Mouse (Mus musculus): ENCODE measurements around the gene Nf2.

Gene Nf2

DNA sequence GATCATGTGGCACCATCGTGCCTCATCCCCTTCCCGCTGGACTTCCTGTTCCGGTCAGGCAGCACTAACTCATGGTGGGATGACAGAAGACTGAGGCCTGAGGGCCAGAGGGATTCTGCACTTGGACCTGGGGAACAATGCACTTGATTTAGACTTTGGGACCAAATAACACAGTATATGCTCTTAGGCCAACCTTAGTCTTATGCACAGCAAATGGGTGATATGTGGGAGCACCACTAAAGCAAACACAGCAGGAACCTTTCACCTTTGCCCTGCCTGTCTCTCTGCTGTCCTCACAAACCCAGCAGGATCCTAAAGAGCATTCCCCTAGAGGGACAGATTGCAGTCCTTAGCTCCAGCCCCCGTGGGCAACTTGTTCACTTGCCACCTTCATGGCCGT, 108.6 kb downstream of the Nf2 start:
- no peak for DNase-seq

DNA sequence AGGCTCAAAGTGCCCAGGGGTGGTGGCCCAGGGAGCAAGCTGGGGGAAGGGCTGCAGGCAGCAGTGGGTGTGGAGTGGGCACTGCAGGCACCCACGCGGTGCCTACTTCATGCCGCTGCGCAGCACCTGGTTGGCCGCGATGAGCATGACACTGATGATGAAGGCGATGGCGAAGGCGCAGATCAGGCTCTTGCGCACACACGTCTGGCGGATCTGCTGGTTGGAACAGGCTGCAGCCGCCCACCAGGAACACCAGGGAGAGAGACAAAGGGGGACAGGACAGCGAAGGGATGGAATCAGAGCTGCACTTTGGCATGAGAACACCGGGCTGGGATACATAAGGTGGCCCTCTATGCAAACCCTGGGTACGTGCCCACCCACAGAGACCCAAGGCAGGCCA, 110.6 kb downstream of the Nf2 start:
- no peak for DNase-seq

DNA sequence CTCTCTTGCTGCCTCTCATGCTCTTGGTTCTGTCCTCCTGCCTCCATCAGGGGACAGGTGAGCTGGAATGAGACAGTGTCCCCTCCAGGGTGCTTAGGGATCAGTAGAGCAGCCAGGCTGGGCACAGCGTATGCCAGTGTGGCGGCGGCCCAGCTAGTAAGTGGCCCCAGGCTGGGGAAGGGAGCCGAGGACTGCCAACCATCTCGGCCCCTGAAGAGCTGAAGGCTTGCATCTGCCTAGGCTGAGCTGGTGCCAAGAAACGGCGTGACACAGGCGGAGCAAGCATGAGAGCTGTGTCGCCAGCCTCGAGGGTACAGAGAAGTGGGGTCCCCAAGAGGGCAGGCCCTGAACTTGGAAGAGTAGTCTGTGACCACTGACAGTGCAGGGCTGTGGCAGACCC, 111.7 kb downstream of the Nf2 start:
- DNase-seq: peak; percentile 82 to 91

GRCm38 (mm10) chr11:4736355-4736754, 113.0 kb downstream of the Nf2 start:
- no peak for DNase-seq

DNA sequence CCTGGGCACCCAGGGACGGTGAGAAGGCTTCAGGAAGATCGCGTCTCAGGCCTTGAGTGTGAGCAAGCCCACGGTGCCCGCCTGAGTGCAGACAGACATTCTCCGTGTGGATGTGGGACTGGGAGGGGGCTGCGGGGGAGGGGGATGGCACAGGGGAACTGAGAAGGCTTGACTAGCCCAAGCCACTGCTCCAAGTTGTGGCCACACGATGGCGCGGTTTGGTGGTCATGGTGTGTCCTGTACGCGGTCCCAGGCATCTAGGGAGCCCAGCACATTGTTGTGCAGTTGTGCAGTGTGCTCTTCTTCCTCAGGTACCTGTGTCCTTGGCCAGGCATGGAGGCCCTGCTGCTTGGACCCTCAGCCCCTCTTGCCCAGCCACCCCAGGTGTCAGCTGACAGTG, 115.2 kb downstream of the Nf2 start:
- peak in 1 of 2 experiments; percentile 55 for DNase-seq

DNA sequence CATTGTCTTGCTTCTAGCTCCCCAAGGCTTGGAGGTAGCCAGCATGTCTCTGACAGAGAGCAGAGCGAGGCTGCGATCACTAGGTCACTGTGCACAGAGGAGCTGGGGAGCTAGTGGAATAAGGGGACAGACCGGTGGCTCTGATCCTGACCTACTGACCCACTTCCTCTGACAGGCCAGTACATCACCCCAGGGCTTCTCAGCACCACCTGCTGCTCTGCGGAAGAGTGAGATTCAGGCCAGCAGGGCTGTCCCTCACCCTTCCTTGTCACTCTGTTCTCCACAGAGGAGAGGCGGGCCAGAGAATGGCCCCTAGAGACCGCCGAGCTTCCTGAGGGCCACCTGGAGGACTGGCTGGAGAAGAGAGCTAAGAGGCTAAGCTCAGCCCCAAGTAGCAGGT, 117.6 kb downstream of the Nf2 start:
- DNase-seq: no peak

DNA sequence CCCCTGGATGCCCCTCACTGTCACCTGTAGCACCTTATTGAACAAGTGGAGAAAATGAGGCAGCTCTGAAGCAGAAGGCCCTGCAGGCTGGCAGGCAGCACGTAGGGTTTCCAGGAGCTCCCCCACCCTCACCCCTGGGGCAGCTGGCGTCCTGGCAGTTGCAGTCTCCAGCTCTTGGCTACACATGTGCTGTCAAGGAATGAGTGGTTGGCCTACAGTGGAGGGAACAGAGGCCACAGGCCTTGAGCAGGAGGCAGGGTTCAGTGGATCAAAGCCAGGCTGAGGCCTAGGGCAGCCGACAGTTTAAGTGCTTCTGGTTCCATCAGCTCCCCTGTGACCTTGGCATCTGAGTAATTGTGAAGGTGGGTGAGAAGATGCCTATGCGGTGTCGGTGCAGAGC, 118.4 kb downstream of the Nf2 start:
- peak in 1 of 2 experiments; percentile 14 for DNase-seq

- DNase-seq: peak in 1 of 2 experiments; percentile 9
Observed at GRCm38 (mm10) chr11:4730096-4730495, 119.2 kb downstream of the Nf2 start.

- DNase-seq: peak; percentile 33 to 47
Observed at GRCm38 (mm10) chr11:4729603-4730002, 119.7 kb downstream of the Nf2 start.

DNA sequence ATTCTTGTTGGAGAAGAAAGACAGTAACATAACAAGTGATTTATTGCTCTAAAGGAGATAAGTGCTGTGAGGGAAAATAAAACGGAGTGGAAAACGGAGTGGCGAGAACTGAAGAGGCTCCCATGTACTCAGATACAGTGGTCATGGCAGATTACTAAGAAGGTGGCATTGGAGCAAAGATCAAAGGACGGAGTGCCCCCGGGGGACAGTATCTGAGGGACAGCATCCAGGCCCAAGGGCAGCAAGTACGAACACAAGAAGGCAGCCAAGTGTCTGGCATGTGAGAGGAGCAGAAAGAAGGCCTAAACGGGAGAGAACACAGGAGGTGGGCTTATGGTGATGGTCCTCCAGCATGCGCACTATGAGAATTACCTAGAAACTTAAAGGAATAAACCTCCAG, 127.6 kb downstream of the Nf2 start:
- DNase-seq: peak in 1 of 2 experiments; percentile 26

DNA sequence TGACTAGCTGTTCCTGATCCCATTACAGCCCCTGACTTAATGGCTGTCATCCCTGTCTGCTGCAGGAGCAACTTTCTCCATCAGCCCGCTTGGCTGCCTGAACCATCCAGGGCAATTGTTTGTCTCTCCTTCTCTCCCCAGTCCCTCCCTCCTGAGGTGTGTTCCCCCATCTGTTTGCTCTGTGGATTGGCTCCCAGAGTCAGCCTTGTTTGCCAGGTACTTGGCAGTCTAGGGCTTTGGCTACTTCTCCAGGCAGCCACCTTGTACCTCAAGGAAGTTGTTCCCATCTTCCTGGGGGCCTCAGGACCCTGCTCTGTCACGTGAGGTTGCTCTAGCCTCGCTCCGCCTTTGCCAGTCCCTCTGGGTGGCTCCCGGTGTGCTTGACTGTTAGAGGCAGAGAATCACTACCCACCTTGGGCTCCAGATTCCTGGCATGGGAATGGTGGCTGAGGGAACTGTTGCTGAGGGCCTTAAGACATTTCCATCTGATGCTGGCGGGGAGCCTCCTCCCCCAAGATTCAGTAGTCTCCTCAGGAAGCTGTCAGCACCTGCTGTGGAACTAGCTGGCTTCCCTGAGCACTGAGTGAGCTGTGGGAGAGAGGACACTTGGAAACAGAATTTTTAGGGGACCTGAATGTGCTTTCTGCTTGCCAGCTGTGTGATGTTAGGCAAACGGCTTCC, 128.3 kb downstream of the Nf2 start:
- peak; percentile 71 to 77 for DNase-seq

DNA sequence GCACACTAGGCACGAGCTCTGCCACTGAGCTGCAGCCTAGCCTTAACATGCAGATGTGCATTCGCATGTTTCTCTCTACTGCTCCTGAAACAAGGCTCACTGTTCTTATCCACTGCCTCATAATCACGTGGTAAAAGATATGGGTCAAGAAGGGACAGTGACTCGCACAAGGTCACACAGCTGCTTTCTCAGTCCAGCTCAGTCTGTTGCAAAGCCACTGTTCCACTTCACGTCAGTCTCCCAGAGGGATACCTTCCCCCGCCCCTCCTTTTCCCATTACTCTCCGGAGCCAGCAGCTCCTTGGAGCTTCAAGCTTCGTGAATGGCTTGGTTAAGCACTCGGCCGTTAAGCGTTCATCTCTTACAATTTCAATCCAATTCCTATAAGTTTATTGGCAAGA, 128.9 kb downstream of the Nf2 start:
- DNase-seq: peak in 1 of 2 experiments; percentile 36

GRCm38 (mm10) chr11:4719961-4720360, 129.4 kb downstream of the Nf2 start:
- DNase-seq: no peak

DNA sequence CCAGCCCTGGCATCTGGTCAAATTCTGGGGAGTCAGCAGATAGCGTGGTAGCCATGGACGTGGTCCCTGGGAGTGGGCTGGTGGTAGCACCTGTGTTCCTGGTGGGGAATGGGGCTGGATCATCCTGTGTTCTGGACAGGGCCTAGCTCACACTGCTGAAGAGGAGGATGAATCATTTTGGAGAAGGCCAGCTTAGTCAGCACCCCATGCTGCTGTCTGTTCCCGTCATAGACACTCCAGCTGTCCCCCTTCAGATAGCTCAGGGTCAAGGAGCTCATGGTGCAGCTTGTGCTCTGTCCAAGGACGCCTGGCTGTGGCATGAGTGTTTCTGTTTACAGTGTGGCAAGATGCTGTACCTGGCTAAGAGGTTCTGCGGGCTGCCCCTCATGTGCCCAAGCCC, 130.8 kb downstream of the Nf2 start:
- peak in 1 of 2 experiments; percentile 32 for DNase-seq

DNA sequence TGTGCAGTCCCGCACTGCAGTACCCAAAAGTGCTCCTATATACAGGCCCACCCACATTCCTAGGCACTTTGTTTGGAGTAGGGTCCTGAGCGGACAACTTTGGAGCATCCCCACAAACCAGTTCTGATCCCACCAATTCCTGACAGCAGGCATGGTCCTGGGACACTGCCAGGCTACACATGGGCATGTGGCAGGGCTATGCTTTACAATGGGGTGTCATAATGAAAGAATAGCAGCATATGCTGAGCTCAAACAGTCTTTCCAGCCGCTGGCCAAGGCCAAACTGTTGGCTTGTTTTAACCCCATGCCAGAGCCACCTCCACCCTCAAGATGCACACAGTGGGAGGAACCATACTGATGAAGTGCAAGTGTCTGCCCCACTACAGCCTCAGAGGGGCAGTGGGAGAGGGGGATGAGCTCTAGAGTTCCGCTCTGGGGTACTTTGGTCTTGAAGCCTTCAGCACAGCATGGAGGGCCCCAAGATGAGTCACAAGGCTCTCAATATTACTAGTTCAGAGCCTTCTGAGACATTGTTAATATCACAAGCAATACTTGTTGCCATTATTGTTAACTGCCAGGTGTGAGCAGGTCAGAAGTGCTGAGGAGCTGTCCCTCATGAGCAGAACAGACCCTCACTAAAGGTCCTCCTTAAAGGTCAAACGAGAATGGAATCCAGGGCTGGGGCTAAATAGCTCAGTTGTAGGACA, 132.7 kb downstream of the Nf2 start:
- peak in 1 of 2 experiments; percentile 50 for DNase-seq
